Mouse (Mus musculus): ENCODE data around the gene Syn2. TPM values are rescaled to one million over a fixed set of nuclear protein-coding genes. Genes with fewer than 3 reads are reported as not detected.

Gene Syn2
- polyA plus RNA-seq, 1 experiment from 2014 or later: 0.63 TPM

DNA sequence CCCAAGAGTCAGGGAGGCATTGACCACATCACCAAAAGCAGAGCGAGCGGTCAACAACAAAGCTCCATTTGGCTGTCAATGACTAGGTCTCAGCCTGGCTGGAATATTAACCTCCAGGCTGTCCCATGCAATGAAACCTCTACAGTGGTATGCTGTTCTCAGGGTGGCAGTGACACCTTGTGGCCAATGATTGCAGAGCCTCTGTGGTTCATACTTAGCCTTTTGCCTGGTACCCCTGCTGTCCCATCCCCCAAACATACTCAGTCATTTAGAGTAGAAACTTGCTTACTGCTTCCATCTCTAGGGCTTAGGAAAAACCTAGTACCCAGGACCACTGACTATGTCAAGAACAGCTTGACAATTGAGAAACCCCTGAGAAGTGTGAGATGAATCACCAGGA lies 133.2 kb downstream of the Syn2 start:
- no peaks in the 10 kb centered on the region for H3K27me3 ChIP-seq (ENCODE audit: poor library complexity, severe bottlenecking)
- H3K4me1 ChIP-seq: peaks cover 8% of the 10 kb centered on the region
- DNase-seq (ENCODE audit: extremely low spot score, low spot score): peak; percentile 49
- WGBS: 67% methylated on average over 2 of the region's 2 CpGs
- no peak overlapping the region for H3K4me3 ChIP-seq
- no peaks in the 10 kb centered on the region for H3K36me3 ChIP-seq (replicated peaks)
- H3K9me3 ChIP-seq: no peaks in the 10 kb centered on the region
- H3K27ac ChIP-seq: no peak overlapping the region

DNA sequence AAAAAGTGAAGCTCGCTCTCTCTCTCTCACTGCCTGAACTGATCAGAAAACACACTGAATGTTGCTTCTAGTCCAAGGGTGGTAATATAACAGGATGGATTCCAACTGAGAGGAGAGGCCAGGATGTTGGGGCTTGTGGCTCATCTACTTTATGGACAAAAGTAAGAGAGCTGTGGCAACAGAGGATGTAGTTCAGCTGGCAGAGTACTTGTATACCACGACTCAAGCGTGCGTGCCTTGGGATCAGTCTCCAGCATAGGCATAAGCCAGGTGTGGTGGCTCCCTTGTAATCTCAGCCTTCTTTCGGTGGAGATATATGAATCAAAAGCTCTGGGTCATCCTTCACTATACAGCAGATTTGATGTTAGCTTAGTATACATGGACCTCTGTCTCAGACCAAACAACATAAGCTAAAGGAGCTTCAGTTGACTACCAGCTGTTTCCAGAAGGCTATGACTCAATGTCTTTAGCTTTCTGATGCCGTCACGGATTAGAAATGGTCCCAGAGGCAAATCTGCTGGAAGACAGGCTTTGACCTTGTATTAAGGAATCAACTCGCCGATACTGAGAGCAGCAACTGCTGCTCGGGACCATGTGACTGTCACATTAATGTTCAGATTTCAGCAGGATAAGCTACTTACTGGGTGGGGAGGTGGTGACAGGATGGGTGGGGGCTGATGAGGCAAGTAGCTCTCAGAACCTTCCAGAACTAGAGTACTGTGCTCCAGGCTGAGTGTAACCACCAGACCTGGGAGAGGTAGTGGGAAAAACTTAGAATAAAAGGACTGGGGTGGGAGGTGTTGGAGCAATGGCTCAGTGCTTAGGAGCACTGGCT lies 134.1 kb downstream of the Syn2 start:
- H3K9me3 ChIP-seq: no peaks in the 10 kb centered on the region
- H3K36me3 ChIP-seq (replicated peaks): no peaks in the 10 kb centered on the region
- H3K4me1 ChIP-seq: peaks cover 8% of the 10 kb centered on the region
- H3K27ac ChIP-seq: no peak overlapping the region
- DNase-seq (ENCODE audit: extremely low spot score, low spot score): no peak
- 90% methylated on average over 10 of the region's 10 CpGs for WGBS
- no peak overlapping the region for H3K4me3 ChIP-seq
- no peaks in the 10 kb centered on the region for H3K27me3 ChIP-seq (ENCODE audit: poor library complexity, severe bottlenecking)

DNA sequence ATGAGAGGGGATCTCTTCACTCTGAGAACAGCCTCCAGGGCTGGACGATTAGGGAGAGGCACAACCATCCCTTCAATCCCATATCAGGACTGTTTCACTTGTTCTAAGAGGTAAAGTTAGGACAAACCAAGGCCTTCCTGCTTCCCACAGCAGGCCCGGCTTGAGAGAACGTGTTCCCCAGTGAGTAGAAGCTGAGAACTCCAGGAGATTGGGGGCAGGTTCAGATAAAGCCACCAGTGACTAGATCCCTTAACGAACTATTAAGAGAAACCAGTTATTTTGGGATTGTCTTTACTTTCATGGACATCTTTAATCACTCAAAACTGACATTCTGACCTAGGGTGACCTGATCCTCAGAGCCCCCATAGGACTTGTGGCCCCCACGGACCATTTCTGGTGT lies 134.9 kb downstream of the Syn2 start:
- no peaks in the 10 kb centered on the region for H3K36me3 ChIP-seq (replicated peaks)
- 77% methylated on average over 5 of the region's 5 CpGs for WGBS
- no peaks in the 10 kb centered on the region for H3K9me3 ChIP-seq
- H3K27ac ChIP-seq: no peak overlapping the region
- DNase-seq (ENCODE audit: extremely low spot score, low spot score): no peak
- H3K4me1 ChIP-seq: peaks cover 8% of the 10 kb centered on the region
- no peaks in the 10 kb centered on the region for H3K27me3 ChIP-seq (ENCODE audit: poor library complexity, severe bottlenecking)
- H3K4me3 ChIP-seq: no peak overlapping the region

DNA sequence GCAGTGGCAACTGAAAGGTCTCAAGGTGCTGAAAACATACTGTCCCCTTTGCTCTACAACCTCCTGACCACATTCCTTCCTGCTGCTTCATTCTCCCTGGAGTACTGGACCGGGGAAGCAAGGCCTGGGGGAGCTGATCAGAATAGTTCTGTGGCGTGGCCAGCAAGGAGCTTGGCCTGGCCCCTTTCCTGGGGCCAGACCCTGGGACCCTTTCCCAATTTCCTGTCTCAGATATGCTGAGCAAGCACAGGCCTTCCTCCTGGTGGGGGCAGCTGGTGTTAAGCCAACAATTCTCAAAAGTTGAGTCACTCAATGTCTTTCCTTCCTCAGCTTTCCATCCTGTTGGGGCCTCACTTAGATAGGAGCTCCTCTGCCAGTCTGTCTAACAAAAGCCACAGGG lies 135.4 kb downstream of the Syn2 start:
- Histone ChIP-seq H3K4me3 (no peak overlapping the region), H3K27ac (no peak overlapping the region), H3K27me3 (ENCODE audit: poor library complexity, severe bottlenecking) (no peaks in the 10 kb centered on the region), H3K4me1 (peaks cover 8% of the 10 kb centered on the region), H3K36me3 (replicated peaks) (no peaks in the 10 kb centered on the region), H3K9me3 (no peaks in the 10 kb centered on the region)
- 75% methylated on average over 2 of the region's 2 CpGs for WGBS
- DNase-seq (ENCODE audit: extremely low spot score, low spot score): no peak

DNA sequence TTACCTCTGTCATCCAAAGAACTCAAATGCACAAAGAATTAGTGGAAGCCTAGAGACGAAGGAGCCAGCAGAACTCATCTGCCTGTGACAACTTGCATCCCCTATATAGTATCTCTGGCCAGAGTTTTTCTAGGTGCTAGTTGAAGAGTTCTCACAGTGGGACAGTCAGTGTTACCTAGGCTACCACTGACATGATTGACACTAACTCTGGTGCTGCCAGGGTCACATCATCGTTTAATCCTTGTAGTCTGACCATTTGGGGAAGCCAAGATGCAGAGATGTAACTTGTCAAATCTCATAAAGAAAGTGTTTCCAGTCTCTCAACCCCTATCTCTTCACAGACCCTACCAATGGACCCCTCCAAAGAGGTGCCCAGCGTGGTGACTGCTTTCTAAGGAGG lies 136.6 kb downstream of the Syn2 start:
- no peak for DNase-seq (ENCODE audit: extremely low spot score, low spot score)
- no peaks in the 10 kb centered on the region for H3K27me3 ChIP-seq (ENCODE audit: poor library complexity, severe bottlenecking)
- H3K4me3 ChIP-seq: no peak overlapping the region
- H3K9me3 ChIP-seq: no peaks in the 10 kb centered on the region
- no peak overlapping the region for H3K27ac ChIP-seq
- no peaks in the 10 kb centered on the region for H3K36me3 ChIP-seq (replicated peaks)
- WGBS: 82% methylated on average over 3 of the region's 3 CpGs
- H3K4me1 ChIP-seq: peaks cover 8% of the 10 kb centered on the region

DNA sequence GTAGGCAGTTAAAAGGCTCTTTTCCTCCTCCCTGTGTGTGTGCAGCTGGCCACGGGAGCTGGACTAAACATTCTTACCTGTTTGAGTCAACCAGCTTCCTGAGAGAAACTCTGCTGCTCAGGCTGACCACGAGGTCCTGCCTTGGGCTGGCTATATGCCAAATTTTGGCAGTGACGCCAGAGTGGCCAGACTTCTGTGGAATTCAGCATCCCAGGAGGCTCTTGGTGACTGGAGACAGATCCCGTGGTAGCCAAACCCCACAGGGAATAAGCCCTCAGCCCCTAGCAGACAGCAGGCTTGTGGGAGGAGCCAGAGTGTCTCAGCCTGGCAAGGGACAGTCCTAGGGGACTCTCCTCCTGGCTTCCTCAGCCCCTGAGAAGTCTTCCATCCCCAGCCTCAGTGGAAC lies 137.2 kb downstream of the Syn2 start:
- WGBS: 36% methylated on average over 4 of the region's 4 CpGs
- no peak for DNase-seq (ENCODE audit: extremely low spot score, low spot score)
- no peak overlapping the region for H3K4me3 ChIP-seq
- H3K27ac ChIP-seq: no peak overlapping the region
- peaks cover 8% of the 10 kb centered on the region for H3K4me1 ChIP-seq
- no peaks in the 10 kb centered on the region for H3K9me3 ChIP-seq
- H3K27me3 ChIP-seq (ENCODE audit: poor library complexity, severe bottlenecking): no peaks in the 10 kb centered on the region
- no peaks in the 10 kb centered on the region for H3K36me3 ChIP-seq (replicated peaks)

DNA sequence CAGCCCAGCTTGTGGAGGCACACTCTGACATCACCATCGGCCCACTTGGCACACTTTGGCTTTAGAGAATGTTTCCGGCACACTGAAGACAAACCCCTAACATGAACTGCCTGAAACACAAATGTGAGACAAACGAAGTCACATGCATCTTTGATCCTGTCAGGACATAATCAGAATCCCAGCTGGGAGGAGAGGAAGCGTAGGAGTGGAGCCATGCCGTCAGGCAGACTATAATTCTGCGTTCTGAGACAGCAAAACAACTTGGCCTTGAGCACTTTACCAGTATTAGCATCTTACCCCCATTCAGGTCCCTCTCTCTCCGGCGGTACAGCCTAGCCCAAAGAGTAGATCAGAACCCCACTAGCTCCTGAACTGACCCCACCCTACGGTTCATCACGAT lies 138.6 kb downstream of the Syn2 start:
- 85% methylated on average over 10 of the region's 10 CpGs for WGBS
- Histone ChIP-seq H3K4me1 (peaks cover 8% of the 10 kb centered on the region), H3K27me3 (ENCODE audit: poor library complexity, severe bottlenecking) (no peaks in the 10 kb centered on the region), H3K36me3 (replicated peaks) (no peaks in the 10 kb centered on the region), H3K9me3 (no peaks in the 10 kb centered on the region), H3K4me3 (no peak overlapping the region), H3K27ac (no peak overlapping the region)
- DNase-seq (ENCODE audit: extremely low spot score, low spot score): no peak

DNA sequence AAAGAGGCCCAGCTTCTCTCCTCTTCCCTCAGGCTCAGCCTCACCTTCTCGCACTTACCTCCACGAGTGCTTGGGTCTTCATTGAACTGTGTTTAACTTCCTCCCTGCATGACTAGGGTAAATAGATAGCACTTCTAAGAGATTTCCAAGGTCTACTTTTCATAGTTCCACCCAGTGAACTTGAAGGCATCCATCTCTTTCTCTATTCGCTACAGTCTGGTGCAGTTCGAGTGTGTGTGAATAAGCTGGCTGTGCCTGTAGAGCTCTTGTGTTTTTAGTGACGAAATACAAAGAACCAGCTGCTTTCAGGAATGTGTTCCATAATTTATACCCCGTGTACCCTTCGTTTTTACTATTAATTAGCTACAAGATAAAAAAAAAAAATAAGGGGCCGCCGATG lies 140.0 kb downstream of the Syn2 start:
- Histone ChIP-seq H3K4me3 (no peak overlapping the region), H3K36me3 (replicated peaks) (no peaks in the 10 kb centered on the region), H3K27ac (no peak overlapping the region), H3K4me1 (peaks cover 8% of the 10 kb centered on the region), H3K9me3 (no peaks in the 10 kb centered on the region), H3K27me3 (ENCODE audit: poor library complexity, severe bottlenecking) (no peaks in the 10 kb centered on the region)
- no peak for DNase-seq (ENCODE audit: extremely low spot score, low spot score)
- WGBS: 86% methylated on average over 9 of the region's 9 CpGs

DNA sequence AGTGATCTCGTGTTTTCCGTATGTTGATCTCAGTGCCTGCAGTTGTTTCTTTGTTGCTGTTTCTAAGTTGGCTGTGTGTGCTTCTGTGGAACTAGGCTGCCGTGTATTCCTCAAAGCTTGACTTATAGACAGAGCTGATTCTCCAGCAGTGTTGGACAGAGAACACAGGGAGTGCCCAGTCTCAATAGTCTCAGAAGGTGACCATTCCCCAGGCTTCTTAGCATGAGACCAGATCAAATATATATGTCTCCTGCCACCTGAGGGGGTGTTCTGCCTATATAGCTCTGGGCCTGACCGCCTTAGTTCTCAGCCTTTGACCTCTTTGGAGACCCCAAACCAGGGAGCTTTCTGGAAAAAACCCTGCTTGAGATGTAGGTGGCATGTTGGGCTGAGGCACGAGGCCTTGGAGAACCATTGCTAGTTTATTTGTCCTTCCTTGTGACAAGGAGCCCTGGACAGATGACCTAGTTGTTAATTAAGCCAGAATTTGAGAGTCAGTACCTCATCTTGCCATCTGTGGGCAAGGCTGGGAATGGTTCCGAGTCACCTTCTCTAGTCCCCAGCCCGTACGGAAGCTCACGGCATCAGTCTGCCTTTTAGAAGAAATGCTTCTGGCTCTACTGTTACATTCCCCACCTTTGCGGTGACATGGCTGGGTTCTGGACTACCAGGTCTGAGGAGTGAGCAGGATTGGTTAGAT lies 140.6 kb downstream of the Syn2 start:
- no peak for DNase-seq (ENCODE audit: extremely low spot score, low spot score)
- no peaks in the 10 kb centered on the region for H3K9me3 ChIP-seq
- 94% methylated on average over 10 of the region's 10 CpGs for WGBS
- H3K4me1 ChIP-seq: peaks cover 8% of the 10 kb centered on the region
- H3K36me3 ChIP-seq (replicated peaks): no peaks in the 10 kb centered on the region
- no peak overlapping the region for H3K4me3 ChIP-seq
- no peak overlapping the region for H3K27ac ChIP-seq
- no peaks in the 10 kb centered on the region for H3K27me3 ChIP-seq (ENCODE audit: poor library complexity, severe bottlenecking)

DNA sequence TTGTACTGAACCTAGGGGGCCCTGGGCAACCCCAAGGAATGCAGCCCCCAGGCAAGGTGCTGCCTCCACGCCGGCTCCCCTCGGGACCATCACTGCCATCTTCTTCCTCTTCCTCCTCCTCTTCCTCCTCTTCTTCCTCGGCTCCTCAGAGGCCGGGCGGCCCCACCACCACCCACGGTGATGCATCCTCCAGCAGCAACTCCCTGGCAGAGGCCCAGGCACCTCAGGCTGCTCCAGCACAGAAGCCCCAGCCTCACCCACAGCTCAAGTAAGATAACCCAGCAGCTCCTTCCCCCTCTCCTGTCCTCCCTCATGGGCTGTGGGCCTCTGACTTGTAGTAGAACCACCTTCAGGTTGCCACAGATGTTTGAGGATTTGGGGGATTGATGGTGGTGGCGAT lies 143.4 kb downstream of the Syn2 start:
- no peak for DNase-seq (ENCODE audit: extremely low spot score, low spot score)
- Histone ChIP-seq H3K4me1 (no peaks in the 10 kb centered on the region), H3K9me3 (no peaks in the 10 kb centered on the region), H3K27me3 (ENCODE audit: poor library complexity, severe bottlenecking) (no peaks in the 10 kb centered on the region), H3K27ac (no peak overlapping the region), H3K4me3 (no peak overlapping the region), H3K36me3 (replicated peaks) (no peaks in the 10 kb centered on the region)
- WGBS: 77% methylated on average over 8 of the region's 8 CpGs

DNA sequence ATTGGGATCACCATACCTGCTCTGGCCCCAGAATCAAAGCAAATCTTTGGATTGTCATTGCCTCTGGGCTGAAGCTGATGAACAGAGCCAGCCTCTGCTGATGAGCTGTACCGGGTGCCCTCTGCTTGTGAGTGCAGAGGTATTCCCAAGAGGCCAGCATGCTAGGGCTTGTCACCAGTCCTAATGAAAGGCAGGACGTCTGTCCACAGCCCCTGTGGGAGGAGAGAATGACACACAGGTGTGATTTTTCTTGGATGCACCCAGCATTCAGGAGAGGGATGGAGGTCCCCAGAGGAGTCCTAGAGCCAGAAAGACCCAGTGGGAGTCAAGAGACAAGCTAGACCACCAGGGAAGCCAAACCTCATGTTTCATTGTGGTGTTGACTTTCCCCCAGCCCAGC lies 144.9 kb downstream of the Syn2 start:
- Histone ChIP-seq H3K27me3 (ENCODE audit: poor library complexity, severe bottlenecking) (no peaks in the 10 kb centered on the region), H3K4me3 (no peak overlapping the region), H3K4me1 (no peaks in the 10 kb centered on the region), H3K9me3 (no peaks in the 10 kb centered on the region), H3K36me3 (replicated peaks) (no peaks in the 10 kb centered on the region), H3K27ac (no peak overlapping the region)
- WGBS: 87% methylated on average over 2 of the region's 2 CpGs
- DNase-seq (ENCODE audit: extremely low spot score, low spot score): no peak

DNA sequence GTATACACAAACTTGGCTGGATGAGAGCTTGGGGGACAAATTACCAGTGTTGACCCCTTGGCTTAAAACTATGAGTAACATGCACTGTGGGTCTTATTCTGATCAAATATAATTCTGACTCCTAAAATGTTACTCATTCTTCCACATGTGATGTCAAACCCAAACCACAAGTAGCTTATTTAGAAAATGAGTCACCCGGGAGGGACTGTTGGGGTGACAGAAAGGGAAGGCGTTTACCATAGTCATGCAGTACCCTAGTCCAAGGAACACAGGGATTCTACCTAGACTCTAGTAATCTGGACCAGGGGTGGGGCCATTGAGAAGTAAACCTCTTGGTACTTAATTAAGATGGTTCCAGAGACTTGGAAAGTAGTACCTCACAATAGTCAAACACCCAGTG lies 149.5 kb downstream of the Syn2 start:
- Histone ChIP-seq H3K27me3 (ENCODE audit: poor library complexity, severe bottlenecking) (no peaks in the 10 kb centered on the region), H3K4me1 (no peaks in the 10 kb centered on the region), H3K36me3 (replicated peaks) (no peaks in the 10 kb centered on the region), H3K27ac (no peak overlapping the region), H3K4me3 (no peak overlapping the region), H3K9me3 (no peaks in the 10 kb centered on the region)
- no peak for DNase-seq (ENCODE audit: extremely low spot score, low spot score)
- WGBS: 92% methylated on average over 2 of the region's 2 CpGs

DNA sequence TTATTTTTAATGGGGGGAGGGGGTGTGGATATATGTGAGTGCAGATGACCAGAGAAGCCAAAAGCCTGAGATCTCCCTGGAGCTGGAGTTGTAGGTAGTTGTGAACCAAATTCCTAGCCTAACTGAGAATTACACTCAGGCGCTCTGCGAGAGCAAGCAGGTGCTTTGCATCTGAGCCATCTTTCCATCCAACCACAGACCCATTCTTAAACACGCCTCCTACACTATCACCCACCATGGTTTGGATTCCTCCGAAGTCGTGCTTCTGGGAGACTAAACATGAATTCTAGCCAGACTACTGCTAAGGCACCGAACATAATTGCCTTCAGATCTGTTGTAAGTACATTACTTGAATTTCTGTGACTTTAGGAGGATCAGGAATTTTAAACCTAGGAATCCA lies 151.7 kb downstream of the Syn2 start:
- no peaks in the 10 kb centered on the region for H3K36me3 ChIP-seq (replicated peaks)
- H3K9me3 ChIP-seq: no peaks in the 10 kb centered on the region
- 86% methylated on average over 6 of the region's 6 CpGs for WGBS
- no peaks in the 10 kb centered on the region for H3K4me1 ChIP-seq
- no peak overlapping the region for H3K4me3 ChIP-seq
- DNase-seq (ENCODE audit: extremely low spot score, low spot score): no peak
- no peaks in the 10 kb centered on the region for H3K27me3 ChIP-seq (ENCODE audit: poor library complexity, severe bottlenecking)
- H3K27ac ChIP-seq: no peak overlapping the region

Measured in forebrain, embryonic 10.5 days (tissue).